Mouse (Mus musculus): ENCODE results near the gene C330007P06Rik. TPM values are rescaled to one million over a fixed set of nuclear protein-coding genes. Genes with fewer than 3 reads are reported as not detected.
A peak's percentile ranks its signal among the peaks of the same experiment; 100 is the strongest.

The C330007P06Rik gene
- total RNA-seq, 2 experiments from 2014 or later: 32.6 to 34.4 TPM

- no peak for DNase-seq (ENCODE audit: low spot score in 2 of 2)
- intact Hi-C loops (cut with DNase I): no loop called here
Observed at GRCm38 (mm10) chrX:36841698-36842097, 32.2 kb downstream of the C330007P06Rik start.

- peak in 1 of 2 experiments; percentile 18 for DNase-seq (ENCODE audit: low spot score in 2 of 2)
- intact Hi-C loops (cut with DNase I): no loop called here
Observed at GRCm38 (mm10) chrX:36839391-36839790, 34.5 kb downstream of the C330007P06Rik start.

GRCm38 (mm10) chrX:36837069-36837676 is 36.7 kb downstream of the C330007P06Rik start:
- no peak for DNase-seq (ENCODE audit: low spot score in 2 of 2)
- intact Hi-C loops (cut with DNase I): no loop called here

- intact Hi-C loops (cut with DNase I): no loop called here
- peak; percentile 61 to 72 for DNase-seq (ENCODE audit: low spot score in 2 of 2)
Observed at GRCm38 (mm10) chrX:36833397-36834084, 40.4 kb downstream of the C330007P06Rik start.

- peak in 1 of 2 experiments; percentile 36 for DNase-seq (ENCODE audit: low spot score in 2 of 2)
- intact Hi-C loops (cut with DNase I): no loop called here
Observed at GRCm38 (mm10) chrX:36831632-36832031, 42.3 kb downstream of the C330007P06Rik start.

- intact Hi-C loops (cut with DNase I): no loop called here
- peak in 1 of 2 experiments; percentile 15 for DNase-seq (ENCODE audit: low spot score in 2 of 2)
Observed at GRCm38 (mm10) chrX:36830271-36830670, 43.6 kb downstream of the C330007P06Rik start.

GRCm38 (mm10) chrX:36826873-36827272 is 47.0 kb downstream of the C330007P06Rik start:
- no peak for DNase-seq (ENCODE audit: low spot score in 2 of 2)
- intact Hi-C loops (cut with DNase I): no loop called here

- no peak for DNase-seq (ENCODE audit: low spot score in 2 of 2)
- intact Hi-C loops (cut with DNase I): no loop called here
Observed at GRCm38 (mm10) chrX:36825032-36825431, 48.9 kb downstream of the C330007P06Rik start.

- DNase-seq (ENCODE audit: low spot score in 2 of 2): no peak
- intact Hi-C loops (cut with DNase I): no loop called here
Observed at GRCm38 (mm10) chrX:36823932-36824711, 49.8 kb downstream of the C330007P06Rik start.

GRCm38 (mm10) chrX:36820201-36820600 is 53.7 kb downstream of the C330007P06Rik start:
- intact Hi-C loops (cut with DNase I): no loop called here
- DNase-seq (ENCODE audit: low spot score in 2 of 2): peak in 1 of 2 experiments; percentile 15

GRCm38 (mm10) chrX:36819575-36819974 is 54.3 kb downstream of the C330007P06Rik start:
- no peak for DNase-seq (ENCODE audit: low spot score in 2 of 2)
- intact Hi-C loops (cut with DNase I): no loop called here

- intact Hi-C loops (cut with DNase I): no loop called here
- DNase-seq (ENCODE audit: low spot score in 2 of 2): no peak
Observed at GRCm38 (mm10) chrX:36816953-36817441, 56.9 kb downstream of the C330007P06Rik start.

- intact Hi-C loops (cut with DNase I): no loop called here
- DNase-seq (ENCODE audit: low spot score in 2 of 2): no peak
Observed at GRCm38 (mm10) chrX:36816368-36816899, 57.5 kb downstream of the C330007P06Rik start.

- no peak for DNase-seq (ENCODE audit: low spot score in 2 of 2)
- intact Hi-C loops (cut with DNase I): no loop called here
Observed at GRCm38 (mm10) chrX:36815439-36815838, 58.5 kb downstream of the C330007P06Rik start.

GRCm38 (mm10) chrX:36815022-36815421 is 58.9 kb downstream of the C330007P06Rik start:
- intact Hi-C loops (cut with DNase I): no loop called here
- no peak for DNase-seq (ENCODE audit: low spot score in 2 of 2)

- intact Hi-C loops (cut with DNase I): no loop called here
- DNase-seq (ENCODE audit: low spot score in 2 of 2): no peak
Observed at GRCm38 (mm10) chrX:36814161-36814836, 59.6 kb downstream of the C330007P06Rik start.

- intact Hi-C loops (cut with DNase I): no loop called here
- DNase-seq (ENCODE audit: low spot score in 2 of 2): peak; percentile 25 to 33
Observed at GRCm38 (mm10) chrX:36811377-36811776, 62.5 kb downstream of the C330007P06Rik start.

GRCm38 (mm10) chrX:36808318-36808683 is 65.6 kb downstream of the C330007P06Rik start:
- no peak for DNase-seq (ENCODE audit: low spot score in 2 of 2)
- intact Hi-C loops (cut with DNase I): no loop called here
